Mouse (Mus musculus): ENCODE results near the gene Tmem108.

DNA sequence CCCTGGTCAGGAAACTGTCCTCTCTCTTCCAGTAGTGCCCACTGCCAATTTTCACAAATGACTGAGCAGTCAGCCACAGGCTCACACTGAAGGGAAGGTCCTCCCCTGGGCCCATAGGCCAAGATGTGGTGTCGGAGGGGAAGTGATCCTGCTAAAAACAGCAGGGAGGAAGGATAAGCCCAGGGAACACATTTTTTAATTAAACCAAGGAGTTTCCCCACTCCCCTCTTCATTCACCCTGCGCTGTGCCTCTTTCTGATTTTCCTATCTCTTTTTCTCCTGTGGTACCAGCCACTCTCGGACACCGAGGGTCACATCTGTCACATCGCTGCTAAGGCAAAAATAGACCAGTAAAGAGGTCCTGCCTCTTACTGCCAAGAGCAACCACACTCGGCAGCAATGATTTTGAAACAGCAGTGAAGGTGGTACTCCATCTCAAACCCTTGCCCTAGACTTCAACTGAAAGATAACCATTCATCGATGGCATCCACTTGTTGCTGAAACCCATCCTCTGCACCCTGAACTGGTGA is 83.0 kb downstream of the Tmem108 start:
- TF ChIP-seq POLR2A (IDR thresholded peaks at IDR 0.05; ENCODE audit: control insufficient read depth, extremely low read depth, insufficient read depth, low read length, poor library complexity) (no peak), CTCF (IDR thresholded peaks at IDR 0.05; ENCODE audit: borderline replicate concordance, control insufficient read depth, extremely low read depth, insufficient read depth, low read length, poor library complexity) (no peak)

Data from thymus, adult 2 months (tissue).